Mouse (Mus musculus) layer of hippocampus, postnatal 25 days (tissue): Measurements from ENCODE around the gene Wnt9a. TPM values are rescaled to one million over a fixed set of nuclear protein-coding genes. Genes with fewer than 3 reads are reported as not detected.

Experiments
- DNase-seq, 2 experiments: peaks; one replicate each; pipeline ENCODE4 v3.0.0; 2022; ENCODE audit warnings: mixed read lengths in 2 of 2, low spot score in 1 of 2; ENCODE audit errors: extremely low spot score in 1 of 2
- microRNA-seq, 2 experiments: library from miRNA; unstranded; fragments of <30 nt; microRNA quantifications; one replicate each; pipeline ENCODE4 v1.2.0; 2021
- total RNA-seq, 2 experiments: library from RNA; stranded (reverse); gene quantifications; 2 replicates each; pipeline ENCODE4 v1.2.3; 2021

The Wnt9a gene
- total RNA-seq, 2 experiments from 2014 or later, result 3.6 to 6.6 TPM

- DNase-seq, result no peak
Measured at GRCm38 (mm10) chr11:59379547-59379946, 72.8 kb downstream of the Wnt9a start.

Small RNA genes lying within 50 kb of the gene (microRNA-seq; reads per million reads assigned to microRNA genes)
- 0 reads per million in 2 experiments for gene Gm24756

Other genes with a start within 250 kb of the Wnt9a start
- gene Obscn, start 170.5 kb upstream of the Wnt9a start, total RNA-seq, result 1 to 10 TPM; 1.5 to 2.2 TPM
- gene Iba57, start 143.2 kb upstream of the Wnt9a start, total RNA-seq, result 1 to 10 TPM; 7.8 to 9.4 TPM
- 10 to 100 TPM; 20.7 to 23.4 TPM for gene Gjc2, start 123.7 kb upstream of the Wnt9a start, total RNA-seq
- gene Guk1, start 114.7 kb upstream of the Wnt9a start, total RNA-seq, result 100 to 1,000 TPM; 138 to 146 TPM
- gene Mrpl55, start 104.4 kb upstream of the Wnt9a start, total RNA-seq, result 10 to 100 TPM; 35.7 to 40.0 TPM
- gene 2310033P09Rik, start 98.6 kb upstream of the Wnt9a start, total RNA-seq, result 10 to 100 TPM; 22.5 to 24.3 TPM
- gene Arf1, start 78.7 kb upstream of the Wnt9a start, total RNA-seq, result 100 to 1,000 TPM; 521 to 565 TPM
- gene Wnt3a, start 16.2 kb upstream of the Wnt9a start, total RNA-seq, result under 1 TPM in 1 of 2 experiments, not detected in 1; 0.10 TPM
- not detected for gene Prss38, start 68.7 kb downstream of the Wnt9a start, total RNA-seq
- 10 to 100 TPM; 25.3 to 27.0 TPM for gene Jmjd4, start 143.1 kb downstream of the Wnt9a start, total RNA-seq
- 100 to 1,000 TPM; 345 to 382 TPM for gene Snap47, start 144.3 kb downstream of the Wnt9a start, total RNA-seq
- gene Zfp867, start 165.5 kb downstream of the Wnt9a start, total RNA-seq, result 1 to 10 TPM; 3.7 to 4.2 TPM
- gene Zkscan17, start 219.8 kb downstream of the Wnt9a start, total RNA-seq, result 1 to 10 TPM; 7.9 to 9.1 TPM
- under 1 TPM; 0.64 to 0.92 TPM for gene Nlrp3, start 234.6 kb downstream of the Wnt9a start, total RNA-seq